Mouse (Mus musculus) thymus, adult 2 months (tissue): ENCODE data around the gene Kdm1b.

Source experiments
- CTCF ChIP-seq: fragments of 200-500 bp; IDR thresholded peaks from 2 replicates; pipeline ENCODE4 v1.5.1; 2012; ENCODE audit warnings: mild to moderate bottlenecking, control low read depth, low read length, moderate library complexity, borderline replicate concordance; ENCODE audit not compliant: control insufficient read depth, poor library complexity, insufficient read depth; ENCODE audit errors: extremely low read depth
- POLR2A ChIP-seq: fragments of 200-500 bp; IDR thresholded peaks from 2 replicates; pipeline ENCODE4 v1.6.1; 2012; ENCODE audit warnings: mild to moderate bottlenecking, low read length, control low read depth, moderate library complexity; ENCODE audit not compliant: control insufficient read depth, poor library complexity, insufficient read depth; ENCODE audit errors: extremely low read depth

DNA sequence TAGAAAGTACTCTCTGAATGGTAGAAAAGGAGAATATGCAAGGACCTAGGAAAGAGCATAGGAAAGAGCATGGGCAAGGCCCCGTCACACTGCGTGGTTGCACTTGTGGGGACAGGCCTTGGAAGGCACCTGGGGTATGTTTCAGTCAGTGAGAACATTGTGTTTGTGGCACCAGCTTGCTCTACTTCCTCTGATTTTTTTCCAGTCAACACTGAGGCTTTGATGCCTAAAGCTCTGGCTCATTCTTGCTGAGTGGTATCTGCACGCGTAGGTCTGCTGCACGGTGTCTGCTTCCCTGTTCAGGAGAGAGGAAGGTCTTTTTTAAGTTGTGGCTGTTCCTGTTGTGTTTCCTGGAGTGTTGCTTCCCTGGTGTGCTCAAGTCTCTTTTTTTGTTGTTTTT lies 13.5 kb downstream of the Kdm1b start:
- TF ChIP-seq POLR2A = no peak
- no peak for TF ChIP-seq CTCF
